Mouse (Mus musculus): ENCODE measurements around the gene Creb5.

Creb5 gene

DNA sequence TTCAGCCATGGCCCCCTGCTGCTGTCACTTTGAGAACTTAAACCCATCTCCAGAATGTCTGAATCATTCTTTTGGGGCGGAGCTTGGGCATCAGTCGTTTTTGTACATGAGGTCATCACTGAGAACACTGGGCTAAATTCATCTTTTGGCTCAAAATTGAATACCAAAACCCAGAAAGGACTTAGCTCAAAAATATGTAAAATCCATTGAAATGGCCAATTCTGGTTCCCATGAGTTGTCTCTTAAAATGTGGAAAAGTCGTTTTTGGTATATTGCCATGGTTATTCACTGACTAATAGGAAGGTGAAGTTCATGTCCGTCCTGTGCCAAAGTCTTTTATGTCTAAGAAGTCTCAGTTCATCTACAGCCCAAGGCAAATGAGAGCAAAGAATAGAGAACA is 228.5 kb downstream of the Creb5 start:
- POLR2A ChIA-PET: interaction anchor here in 2 of 4 experiments (0.7 kb wide), 2 partner anchors 150 to 1970 kb away, joined by 4 read pairs; no protein-coding TSS in a partner anchor
- CTCF ChIA-PET: interaction anchor here in 1 of 4 experiments (0.5 kb wide), 1 partner anchor 1171 kb away, joined by 4 read pairs; no protein-coding TSS in a partner anchor

DNA sequence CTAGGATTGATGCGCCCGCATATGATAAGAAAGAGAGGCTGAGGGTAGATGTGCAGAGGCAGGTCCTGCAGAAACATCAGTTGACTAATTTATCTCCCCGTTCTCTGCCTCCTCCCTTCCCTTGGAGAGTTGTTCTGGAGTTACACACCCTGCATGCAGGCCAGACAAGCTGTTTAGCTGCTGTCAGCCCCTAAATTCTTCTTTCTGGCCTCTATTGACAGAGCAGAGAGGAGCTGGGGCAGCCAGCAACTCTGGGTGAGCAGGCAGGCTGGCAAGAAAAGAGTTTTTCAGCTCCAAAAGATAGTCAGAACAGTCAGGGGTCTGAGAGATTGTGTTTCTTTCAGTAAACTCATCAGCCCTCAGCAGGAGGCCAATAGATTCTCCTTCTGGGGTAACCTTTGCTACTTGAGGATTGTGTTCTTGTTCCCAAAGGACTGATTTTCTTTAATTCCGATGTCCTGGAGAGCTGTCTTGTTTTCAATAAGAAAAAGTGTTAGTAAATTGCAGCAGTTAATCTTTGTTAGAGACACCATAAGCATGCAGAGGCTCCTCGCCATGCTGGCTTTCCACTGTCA is 230.4 kb downstream of the Creb5 start:
- CTCF ChIA-PET: interaction anchor here in 2 of 4 experiments (0.5 to 1.1 kb wide), 2 partner anchors 63 to 300 kb away, joined by 3 read pairs; no protein-coding TSS in a partner anchor

GRCm38 (mm10) chr6:53523743-53524497 is 236.8 kb downstream of the Creb5 start:
- CTCF ChIA-PET: interaction anchor here in 1 of 4 experiments (0.6 kb wide), 1 partner anchor 213 kb away, joined by 5 read pairs; no protein-coding TSS in a partner anchor
- POLR2A ChIA-PET: no interaction called here

More for the DNA sequence above, 230.4 kb downstream of the Creb5 start:
- POLR2A ChIA-PET: no interaction called here

- ChIA-PET CTCF (interaction anchor here in 1 of 4 experiments (0.6 kb wide), 1 partner anchor 256 kb away, joined by 5 read pairs; no protein-coding TSS in a partner anchor), POLR2A (no interaction called here)
Observed at GRCm38 (mm10) chr6:53526460-53526859, 239.4 kb downstream of the Creb5 start.

DNA sequence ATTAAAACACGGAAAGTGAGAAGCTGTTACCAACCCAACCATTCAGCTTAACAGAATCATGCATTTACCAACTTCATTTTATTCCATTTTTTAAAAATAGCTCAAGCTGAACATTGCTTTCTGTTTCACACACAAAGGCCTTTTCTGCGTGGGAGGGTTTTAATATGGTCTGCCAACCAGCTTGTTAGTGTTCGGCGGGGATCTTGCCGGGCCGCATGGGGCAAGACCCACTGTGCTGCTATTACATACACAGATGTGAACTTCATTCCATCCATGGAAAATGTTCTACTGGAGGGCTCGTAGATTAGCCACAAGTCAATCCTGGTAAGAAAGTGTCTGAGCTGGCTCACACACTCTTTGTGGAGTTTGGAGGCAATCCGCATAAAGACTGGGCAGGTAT is 243.7 kb downstream of the Creb5 start:
- POLR2A ChIA-PET: interaction anchor here in 1 of 4 experiments (0.7 kb wide), 1 partner anchor 313 kb away, joined by 3 read pairs; no protein-coding TSS in a partner anchor
- CTCF ChIA-PET: no interaction called here

DNA sequence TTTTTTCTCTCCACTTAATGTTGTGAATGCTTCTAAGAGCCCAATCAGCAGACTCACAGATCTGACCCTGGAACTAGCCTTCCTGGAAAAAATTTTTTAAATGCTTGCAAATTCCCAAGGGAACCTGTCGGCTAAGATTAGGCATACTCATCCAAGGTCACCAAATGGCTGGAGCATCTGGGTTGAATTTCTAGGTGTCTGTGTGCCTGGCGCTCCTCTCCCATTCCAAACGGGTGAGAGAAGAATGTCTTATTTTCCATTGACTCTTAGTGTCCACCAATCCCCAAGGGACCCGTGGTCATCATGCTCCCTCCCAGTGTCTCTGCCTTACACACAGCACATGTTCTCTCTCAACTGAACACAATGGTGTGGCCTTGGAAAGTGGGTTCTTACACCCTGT is 244.4 kb downstream of the Creb5 start:
- ChIA-PET CTCF (no interaction called here), POLR2A (no interaction called here)

DNA sequence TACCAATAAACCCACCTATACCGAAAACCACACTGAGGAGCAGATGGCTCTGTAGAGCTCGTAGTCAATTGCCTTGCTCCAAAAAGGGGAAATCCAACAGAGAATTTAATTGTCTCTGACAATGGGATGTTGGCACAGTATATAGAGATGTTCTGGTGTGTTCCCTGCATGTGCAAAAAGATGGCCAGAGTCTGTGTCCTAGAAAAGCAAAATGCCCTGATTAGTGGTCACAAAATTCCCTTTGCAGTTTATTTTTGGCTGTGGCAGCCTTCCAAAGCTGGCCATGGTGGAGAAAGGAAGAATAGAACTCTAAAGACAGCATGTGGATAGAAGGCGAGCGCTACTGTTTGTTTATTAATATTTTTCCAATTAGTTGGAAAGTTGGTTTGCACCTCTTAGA is 250.5 kb downstream of the Creb5 start:
- ChIA-PET CTCF (no interaction called here), POLR2A (no interaction called here)

DNA sequence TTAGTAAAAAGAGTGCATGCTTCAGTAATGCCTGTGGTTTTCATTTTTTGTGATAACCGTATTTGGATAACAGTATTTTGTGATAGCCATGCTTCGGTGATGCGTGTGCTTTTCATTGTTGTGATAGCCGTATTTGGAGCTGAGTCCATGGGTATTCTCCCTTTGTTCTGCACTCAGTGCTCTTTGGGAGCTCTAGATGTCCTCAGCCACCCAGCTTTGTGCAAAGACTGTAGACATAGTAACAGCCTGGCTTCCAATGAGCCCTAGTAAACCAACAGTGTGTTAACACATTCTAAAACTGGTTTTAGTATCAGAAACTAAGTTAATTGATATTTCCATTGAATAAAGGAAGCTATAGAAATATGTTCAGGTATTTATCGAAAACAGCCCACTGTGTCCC is 254.7 kb downstream of the Creb5 start:
- CTCF ChIA-PET: interaction anchor here in 1 of 4 experiments (0.7 kb wide), 2 partner anchors 368 to 570 kb away, joined by 4 to 8 read pairs; no protein-coding TSS in a partner anchor
- POLR2A ChIA-PET: no interaction called here

DNA sequence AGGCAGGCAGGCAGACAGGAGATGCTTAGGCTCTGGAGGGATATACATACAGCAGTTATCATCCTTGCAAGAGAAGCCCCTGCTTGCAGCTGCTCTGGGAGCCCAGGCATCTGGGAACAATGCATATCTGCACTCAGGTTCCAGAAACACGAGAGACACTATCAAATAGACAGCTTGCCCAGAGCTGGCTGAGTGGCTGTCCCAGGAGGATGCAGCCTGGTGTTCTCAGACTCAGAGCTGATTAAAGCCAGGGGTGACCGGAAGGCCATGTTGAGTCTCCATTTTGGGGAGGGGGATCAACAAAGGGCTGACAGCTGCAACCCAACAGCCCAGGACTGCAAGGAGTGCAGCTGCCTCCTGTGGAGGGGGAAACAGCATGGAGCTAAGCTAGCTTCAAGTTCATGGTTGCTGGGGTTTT is 258.4 kb downstream of the Creb5 start:
- POLR2A ChIA-PET: interaction anchor here in 1 of 4 experiments (0.6 kb wide), 1 partner anchor 692 kb away, joined by 3 read pairs; no protein-coding TSS in a partner anchor
- CTCF ChIA-PET: no interaction called here

- ChIA-PET CTCF (no interaction called here), POLR2A (no interaction called here)
Observed at GRCm38 (mm10) chr6:53545989-53546388, 258.9 kb downstream of the Creb5 start.

GRCm38 (mm10) chr6:53548236-53548635 is 261.2 kb downstream of the Creb5 start:
- CTCF ChIA-PET: no interaction called here
- POLR2A ChIA-PET: interaction anchor here in 1 of 4 experiments (0.5 kb wide), 1 partner anchor 489 kb away, joined by 19 read pairs; no protein-coding TSS in a partner anchor

DNA sequence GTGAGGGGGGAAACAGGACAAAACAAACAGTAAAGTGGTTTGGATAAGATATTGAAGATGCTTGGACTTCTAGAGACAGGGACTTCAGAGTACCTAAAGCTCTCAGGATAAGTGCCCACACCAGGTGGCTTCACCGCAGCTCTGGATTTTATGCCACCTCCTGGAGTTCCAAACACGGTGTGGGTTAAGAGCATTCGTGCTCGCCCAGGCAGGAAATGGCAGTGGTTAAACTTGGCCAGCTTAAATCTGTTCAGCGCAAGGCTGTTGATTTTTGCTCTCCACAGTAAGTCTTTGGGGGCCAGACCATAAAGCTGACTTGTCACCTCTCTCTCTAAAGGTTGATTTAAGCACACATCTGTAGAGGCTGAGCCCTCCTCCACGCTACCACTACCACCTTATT is 262.3 kb downstream of the Creb5 start:
- CTCF ChIA-PET: no interaction called here

GRCm38 (mm10) chr6:53556050-53556449 is 269.0 kb downstream of the Creb5 start:
- ChIA-PET CTCF (interaction anchor here in 1 of 4 experiments (0.5 kb wide), 1 partner anchor 26 kb away, joined by 3 read pairs; no protein-coding TSS in a partner anchor), POLR2A (no interaction called here)

More for the DNA sequence above, 262.3 kb downstream of the Creb5 start:
- POLR2A ChIA-PET: no interaction called here

- CTCF ChIA-PET: no interaction called here
- POLR2A ChIA-PET: interaction anchor here in 1 of 4 experiments (1.8 kb wide), 1 partner anchor 13 kb away, joined by 5 read pairs; no protein-coding TSS in a partner anchor
Observed at GRCm38 (mm10) chr6:53560928-53561327, 273.9 kb downstream of the Creb5 start.

DNA sequence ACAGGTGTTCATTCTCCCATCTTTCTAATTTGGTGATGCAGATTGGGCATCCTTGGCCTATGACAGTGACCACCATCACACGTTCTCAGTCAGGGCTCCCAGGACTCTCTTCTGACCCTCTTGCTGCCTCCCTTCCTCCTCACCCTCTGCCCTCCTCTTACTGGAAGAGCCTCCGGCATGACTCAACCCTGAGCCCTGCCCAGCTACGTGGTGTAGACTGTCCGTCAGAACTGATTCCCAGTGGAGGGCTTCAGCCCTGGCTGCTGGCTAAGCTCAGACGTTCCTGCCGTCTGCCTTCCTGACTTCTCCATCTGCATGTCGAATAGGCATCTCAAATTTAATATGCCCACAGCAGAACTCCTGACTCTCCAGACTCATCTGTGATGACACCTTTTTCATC is 275.5 kb downstream of the Creb5 start:
- ChIA-PET CTCF (no interaction called here), POLR2A (interaction anchor here in 1 of 4 experiments (1.4 kb wide), 1 partner anchor 13 kb away, joined by 3 read pairs; no protein-coding TSS in a partner anchor)

DNA sequence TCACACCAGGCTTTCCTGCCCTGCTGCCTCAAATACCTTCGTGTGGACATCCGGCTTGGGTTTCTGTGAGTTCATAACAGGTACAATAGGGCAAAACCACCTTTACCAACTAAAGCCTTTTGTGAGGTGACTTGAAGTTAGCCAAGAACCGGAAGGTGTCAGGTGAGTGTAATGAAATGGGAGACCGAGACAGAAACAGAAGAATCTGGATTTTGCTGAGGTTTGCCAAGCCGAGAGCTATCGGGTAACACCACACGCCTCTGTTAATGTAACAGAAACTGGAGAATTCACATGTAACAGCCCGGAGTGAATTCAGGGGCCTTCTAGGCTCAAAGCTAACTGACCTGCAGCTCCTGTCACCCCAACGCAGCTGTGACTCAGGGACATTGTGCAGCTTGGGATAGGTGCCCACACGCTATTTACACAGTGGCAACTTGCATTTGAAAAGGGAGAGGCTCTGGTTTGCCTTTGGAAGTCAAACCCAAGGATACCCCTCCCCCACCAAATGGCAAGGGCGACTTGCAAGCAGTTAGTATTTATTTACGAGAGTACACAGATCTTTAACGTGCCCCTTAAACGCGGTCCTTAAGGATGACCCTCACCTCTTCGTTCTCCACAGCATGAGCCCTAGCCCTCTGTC is 276.6 kb downstream of the Creb5 start:
- POLR2A ChIA-PET: interaction anchor here in 1 of 4 experiments (1.4 kb wide), 1 partner anchor 12 kb away, joined by 3 read pairs; no protein-coding TSS in a partner anchor
- CTCF ChIA-PET: interaction anchor here in 1 of 4 experiments (0.6 kb wide), 1 partner anchor 626 kb away, joined by 4 read pairs; no protein-coding TSS in a partner anchor

DNA sequence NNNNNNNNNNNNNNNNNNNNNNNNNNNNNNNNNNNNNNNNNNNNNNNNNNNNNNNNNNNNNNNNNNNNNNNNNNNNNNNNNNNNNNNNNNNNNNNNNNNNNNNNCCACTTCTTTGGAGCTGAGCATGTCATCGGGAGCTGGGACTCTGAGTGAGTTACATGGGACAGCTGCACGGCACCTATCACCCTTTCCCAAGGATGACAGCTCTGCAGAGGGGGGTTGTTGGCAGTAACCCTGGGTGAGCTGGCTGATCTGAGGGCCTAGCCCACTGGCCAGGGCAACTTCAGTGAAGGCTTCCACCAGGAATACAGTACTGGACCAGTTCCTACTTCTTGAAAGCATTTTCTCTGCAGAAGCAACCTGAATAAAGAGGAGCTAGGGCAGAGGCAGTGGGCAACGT is 282.4 kb downstream of the Creb5 start:
- POLR2A ChIA-PET: interaction anchor here in 1 of 4 experiments (0.6 kb wide), 1 partner anchor 10 kb away, joined by 3 read pairs; no protein-coding TSS in a partner anchor
- CTCF ChIA-PET: no interaction called here

- CTCF ChIA-PET: interaction anchor here in 1 of 4 experiments (0.7 kb wide), 1 partner anchor 41 kb away, joined by 3 read pairs; no protein-coding TSS in a partner anchor
Observed at GRCm38 (mm10) chr6:53570906-53571305, 283.8 kb downstream of the Creb5 start.

DNA sequence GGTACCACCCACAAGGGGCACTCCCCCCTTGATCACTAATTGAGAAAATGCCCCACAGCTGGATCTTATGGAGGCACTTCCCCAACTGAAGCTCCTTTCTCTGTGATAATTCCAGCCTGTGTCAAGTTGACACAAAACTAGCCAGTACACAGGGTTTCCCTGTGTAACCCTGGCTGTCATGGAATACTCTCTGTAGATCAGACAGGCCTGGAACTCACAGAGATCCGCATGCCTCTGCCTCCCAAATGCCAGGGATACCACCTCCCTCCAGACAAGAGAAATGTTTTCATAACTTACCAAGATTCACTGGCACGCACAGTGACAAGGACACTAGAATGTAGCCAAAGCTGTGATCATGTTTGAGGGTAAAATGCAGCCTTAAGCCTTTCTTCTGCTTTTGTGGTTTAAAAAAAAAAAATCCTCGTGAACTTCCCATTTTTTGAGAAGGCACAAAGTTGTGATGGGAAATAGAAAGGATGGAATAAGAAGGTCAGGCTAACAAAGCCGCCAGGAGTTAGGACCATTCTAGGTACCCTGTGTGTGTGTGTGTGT is 284.6 kb downstream of the Creb5 start:
- POLR2A ChIA-PET: interaction anchor here in 1 of 4 experiments (0.6 kb wide), 1 partner anchor 28 kb away, joined by 3 read pairs; no protein-coding TSS in a partner anchor
- CTCF ChIA-PET: no interaction called here

More at GRCm38 (mm10) chr6:53570906-53571305, 283.8 kb downstream of the Creb5 start:
- POLR2A ChIA-PET: interaction anchor here in 1 of 4 experiments (0.6 kb wide), 1 partner anchor 28 kb away, joined by 3 read pairs; no protein-coding TSS in a partner anchor
